Mouse (Mus musculus): ENCODE measurements around the gene Dnajc4. TPM values are rescaled to one million over a fixed set of nuclear protein-coding genes. Genes with fewer than 3 reads are reported as not detected.
"Not testable (repeated sequence)": the region's sequence is repeated elsewhere in the genome, so short reads cannot be mapped to it uniquely, and the experiment has no call there.

Gene Dnajc4
- polyA plus RNA-seq, 1 experiment from 2014 or later, result 12.7 TPM

DNA sequence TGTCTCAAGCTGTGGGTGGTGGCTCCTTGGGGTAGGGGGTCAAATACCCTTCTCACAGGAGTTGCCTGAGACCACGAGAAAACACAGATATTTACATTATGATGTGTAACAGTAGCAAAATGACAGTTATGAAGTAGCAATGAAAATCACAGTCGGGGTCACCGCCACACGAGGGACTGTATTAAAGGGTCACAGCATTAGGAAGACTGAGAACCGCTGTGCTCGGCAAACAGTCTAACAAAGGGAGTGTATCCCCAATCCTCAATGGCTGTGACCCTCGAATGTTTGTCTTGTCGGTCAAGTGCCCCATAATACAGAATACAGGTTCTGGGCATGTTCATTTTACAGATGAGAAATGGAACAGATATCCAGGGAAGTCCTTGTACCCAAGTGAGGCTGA lies 1.6 kb upstream of the Dnajc4 start:
- 86% methylated on average over 8 of the region's 8 CpGs for WGBS (ENCODE audit: insufficient replicate concordance)
- H3K27me3 ChIP-seq (replicated peaks), result no peaks in the 10 kb centered on the region
- H3K4me2 ChIP-seq, result no peak overlapping the region
- no peak for ATAC-seq
- H3K9ac ChIP-seq, result no peak overlapping the region
- peaks cover 57% of the 10 kb centered on the region for H3K4me1 ChIP-seq
- H3K27ac ChIP-seq, result peak overlapping the region; percentile 71; the same call in 1 of the 2 replicates
- H3K36me3 ChIP-seq, result peaks cover 16% of the 10 kb centered on the region
- no peaks in the 10 kb centered on the region for H3K9me3 ChIP-seq (replicated peaks)
- no peak overlapping the region for H3K4me3 ChIP-seq

DNA sequence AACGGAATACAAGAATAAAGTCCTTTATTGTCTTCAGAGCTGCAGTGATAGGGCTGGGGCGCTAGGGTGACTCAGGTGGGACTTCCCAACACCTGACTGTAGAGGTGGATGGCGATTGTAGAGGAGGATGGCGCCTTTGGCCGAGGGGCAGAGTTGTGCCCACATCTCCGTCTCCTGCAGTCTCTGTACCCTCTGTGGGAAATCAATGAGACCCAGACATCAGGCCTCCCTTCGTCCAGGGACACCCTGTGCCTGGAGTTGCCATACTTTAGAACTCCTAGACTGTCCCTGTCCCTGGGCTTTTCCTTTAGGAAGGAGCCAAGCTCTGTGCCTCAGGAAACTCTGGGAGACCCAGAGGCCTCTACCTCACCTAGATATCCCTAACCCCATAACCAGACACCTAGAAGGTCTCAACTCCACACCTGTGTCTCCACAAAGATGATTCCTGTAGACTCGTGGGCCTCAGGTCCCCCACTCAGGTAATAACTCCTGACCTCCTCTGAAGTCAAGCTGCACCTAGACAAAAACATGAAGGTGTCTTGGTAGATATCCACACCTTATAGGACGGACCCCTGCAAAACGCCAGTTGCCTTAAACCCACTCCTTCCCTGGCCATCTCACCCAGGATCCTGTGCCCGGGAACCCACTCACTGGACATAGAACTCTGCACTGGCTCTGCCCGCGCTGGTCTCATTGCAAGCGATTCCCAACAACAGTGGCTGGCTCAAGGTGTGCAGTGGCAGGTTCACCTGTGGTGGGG lies 819 bp upstream of the Dnajc4 start:
- peaks cover 58% of the 10 kb centered on the region for H3K4me1 ChIP-seq
- peak overlapping the region; percentile 74 for H3K4me3 ChIP-seq
- H3K36me3 ChIP-seq, result peaks cover 8% of the 10 kb centered on the region
- 61% methylated on average over 14 of the region's 14 CpGs for WGBS (ENCODE audit: insufficient replicate concordance)
- H3K9ac ChIP-seq, result peak overlapping the region; percentile 77
- no peaks in the 10 kb centered on the region for H3K9me3 ChIP-seq (replicated peaks)
- peak overlapping the region; percentile 71 for H3K27ac ChIP-seq
- no peak for ATAC-seq
- H3K4me2 ChIP-seq, result peak overlapping the region; percentile 98
- H3K27me3 ChIP-seq (replicated peaks), result no peaks in the 10 kb centered on the region

DNA sequence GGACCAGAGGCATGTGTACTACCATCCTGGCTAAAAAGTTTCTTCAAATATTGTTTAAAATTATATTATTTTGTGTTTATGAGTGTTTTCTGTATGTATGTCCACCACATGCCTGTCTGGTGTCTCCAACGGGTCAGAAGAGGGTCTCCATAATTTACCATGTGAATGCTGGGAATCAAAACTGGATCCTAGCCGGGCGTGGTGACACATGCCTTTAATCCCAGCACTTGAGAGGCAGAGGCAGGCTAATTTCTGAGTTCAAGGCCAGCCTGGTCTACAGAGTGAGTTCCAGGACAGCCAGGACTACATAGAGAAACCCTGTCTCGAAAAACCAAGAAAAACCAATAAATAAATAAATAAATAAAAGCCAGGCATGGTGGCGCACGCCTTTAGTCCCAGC lies 1.2 kb downstream of the Dnajc4 start:
- not testable (repeated sequence) for ATAC-seq; H3K4me3 ChIP-seq; H3K27me3 ChIP-seq (replicated peaks); H3K9me3 ChIP-seq (replicated peaks); H3K36me3 ChIP-seq; H3K4me2 ChIP-seq; H3K9ac ChIP-seq; H3K27ac ChIP-seq
- H3K4me1 ChIP-seq, result peaks cover 65% of the 10 kb centered on the region
- WGBS (ENCODE audit: insufficient replicate concordance), result 76% methylated on average over 6 of the region's 6 CpGs

DNA sequence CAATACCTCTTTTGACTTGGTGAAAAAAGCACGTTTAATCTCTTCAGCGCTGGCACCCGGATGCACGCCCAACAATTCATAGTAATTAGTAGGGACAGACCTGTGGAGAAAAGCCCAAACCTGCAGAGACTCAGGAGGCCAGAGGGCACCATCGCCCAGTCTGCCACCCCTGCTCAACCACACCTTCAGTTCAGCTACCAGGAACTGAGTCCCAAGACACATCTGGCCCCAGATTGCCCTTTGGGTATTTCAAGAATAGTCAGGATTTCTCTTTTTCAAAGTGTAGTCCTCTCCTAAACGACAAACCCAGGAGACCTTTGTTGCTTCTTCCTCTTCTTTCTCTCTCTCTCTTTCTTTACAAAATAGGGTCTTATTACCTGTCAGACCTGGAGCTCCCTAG lies 1.7 kb downstream of the Dnajc4 start:
- peaks cover 65% of the 10 kb centered on the region for H3K4me1 ChIP-seq
- 83% methylated on average over 6 of the region's 6 CpGs for WGBS (ENCODE audit: insufficient replicate concordance)

DNA sequence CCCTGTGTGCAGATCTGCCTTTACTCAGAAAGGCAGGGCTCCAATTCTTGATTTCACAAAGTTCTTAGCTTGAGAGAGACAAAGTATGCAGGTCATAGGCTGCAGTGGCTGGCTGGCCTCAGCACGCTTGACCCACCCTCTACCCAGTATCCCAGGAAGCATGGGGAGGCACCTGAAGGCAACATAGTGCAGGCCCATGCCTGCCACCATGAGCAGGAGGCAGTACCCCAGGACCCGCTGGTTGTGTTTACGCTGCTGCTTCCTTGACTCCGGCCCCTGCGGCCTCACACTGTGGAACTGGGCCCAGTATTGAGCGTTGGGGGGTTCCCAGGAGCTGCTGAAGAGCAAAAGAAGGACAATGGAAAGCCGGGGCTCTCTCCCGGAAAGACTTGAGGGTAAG lies 3.1 kb downstream of the Dnajc4 start:
- ATAC-seq, result no peak
- Histone ChIP-seq H3K9me3 (replicated peaks) (no peaks in the 10 kb centered on the region), H3K9ac (no peak overlapping the region), H3K36me3 (peaks cover 16% of the 10 kb centered on the region; the same call in 1 of the 2 replicates), H3K27me3 (replicated peaks) (no peaks in the 10 kb centered on the region), H3K27ac (no peak overlapping the region), H3K4me2 (no peak overlapping the region), H3K4me1 (peaks cover 60% of the 10 kb centered on the region), H3K4me3 (no peak overlapping the region)
- 83% methylated on average over 8 of the region's 8 CpGs for WGBS (ENCODE audit: insufficient replicate concordance)

More for the DNA sequence above, 1.7 kb downstream of the Dnajc4 start:
- H3K9me3 ChIP-seq (replicated peaks), result no peaks in the 10 kb centered on the region
- no peaks in the 10 kb centered on the region for H3K27me3 ChIP-seq (replicated peaks)
- 0 out of 2 replicates have a peak, but pooled peaks cover 4% of the 10 kb centered on the region for H3K36me3 ChIP-seq
- no peak overlapping the region for H3K27ac ChIP-seq
- no peak for ATAC-seq
- H3K9ac ChIP-seq, result no peak overlapping the region
- H3K4me3 ChIP-seq, result no peak overlapping the region
- H3K4me2 ChIP-seq, result no peak overlapping the region

DNA sequence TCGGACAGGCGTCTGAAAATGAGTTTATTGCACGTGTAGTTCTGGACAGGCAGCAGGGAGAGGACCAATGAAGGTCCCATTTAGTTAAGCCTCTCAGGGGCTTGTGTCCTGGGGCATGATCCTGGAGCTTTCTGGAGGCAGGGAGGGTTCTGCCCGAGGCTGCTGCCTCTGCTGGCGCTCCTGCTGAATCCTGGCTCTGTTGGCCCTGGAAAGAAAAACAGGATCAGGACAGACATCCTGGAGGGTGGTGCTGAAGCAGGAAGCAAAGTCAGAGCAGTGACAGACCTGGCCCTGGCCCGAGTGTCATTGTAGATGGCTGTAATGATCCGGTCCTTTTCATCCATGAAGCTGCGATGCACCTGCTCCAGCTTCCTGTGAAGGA lies 4.5 kb downstream of the Dnajc4 start:
- H3K4me1 ChIP-seq, result peaks cover 46% of the 10 kb centered on the region
- 5% methylated on average over 8 of the region's 8 CpGs for WGBS (ENCODE audit: insufficient replicate concordance)
- no peak for ATAC-seq

DNA sequence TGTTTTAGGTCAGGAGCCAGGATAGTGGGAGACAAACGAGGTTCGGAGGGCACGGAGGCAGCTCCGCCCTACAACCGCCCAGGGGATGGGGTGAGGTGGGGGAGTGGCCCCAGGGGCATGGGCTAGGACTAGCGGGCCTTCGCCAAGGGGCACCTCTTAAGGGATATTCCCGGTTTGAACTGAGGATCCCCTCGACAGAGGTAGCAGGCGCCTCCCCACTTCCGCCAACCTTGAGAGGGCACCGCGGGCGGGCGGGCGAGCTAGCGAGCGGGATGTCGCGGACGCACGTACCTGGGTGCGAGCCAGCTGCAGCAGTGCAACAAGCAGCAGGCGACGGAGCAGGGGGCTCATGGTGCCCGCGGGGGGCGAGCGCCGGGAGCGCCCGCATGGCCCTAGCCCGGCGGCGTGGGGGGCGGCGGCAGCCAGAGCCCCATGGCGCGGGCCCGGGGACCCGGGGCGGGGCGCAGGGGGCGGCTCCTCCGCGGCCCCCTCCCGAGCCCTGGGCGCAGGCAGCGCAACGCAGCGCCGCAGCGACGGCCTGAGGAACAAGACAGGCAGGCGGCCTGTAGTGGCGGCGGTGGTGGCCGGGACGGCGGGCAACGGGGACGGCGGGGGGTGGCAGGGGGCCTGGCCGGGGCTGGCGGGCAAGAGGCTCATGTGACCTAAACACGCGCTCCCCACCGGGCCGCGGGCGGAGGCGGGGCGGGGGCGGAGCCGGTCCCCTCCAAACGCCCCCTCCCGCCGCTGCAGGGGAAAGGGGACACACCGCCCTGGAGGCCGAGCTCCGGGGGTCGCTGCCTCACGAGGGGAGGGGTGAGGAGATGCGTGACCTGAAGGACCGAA lies 5.1 kb downstream of the Dnajc4 start, which contains the start of gene Vegfb:
Gene Vegfb, minus strand, starts transcription at position 591 of the 843 bp plus-strand sequence.
- peak within 1 kb of the TSS; percentile 99 for H3K4me2 ChIP-seq
- peak within 1 kb of the TSS; percentile 71 for H3K4me3 ChIP-seq
- peaks cover 46% of the 10 kb centered on the region for H3K4me1 ChIP-seq
- no peaks in the 10 kb centered on the region for H3K9me3 ChIP-seq (replicated peaks)
- WGBS (ENCODE audit: insufficient replicate concordance), result under 1% methylated on average over 84 of the region's 85 CpGs
- peak; percentile 65 for ATAC-seq
- peak within 1 kb of the TSS; percentile 87 for H3K9ac ChIP-seq
- H3K27ac ChIP-seq, result peak within 1 kb of the TSS; percentile 84
- peaks cover 35% of the 10 kb centered on the region for H3K36me3 ChIP-seq
- H3K27me3 ChIP-seq (replicated peaks), result no peaks in the 10 kb centered on the region

More for the DNA sequence above, 4.5 kb downstream of the Dnajc4 start:
- no peaks in the 10 kb centered on the region for H3K9me3 ChIP-seq (replicated peaks)
- peak overlapping the region; percentile 99 for H3K4me2 ChIP-seq
- H3K4me3 ChIP-seq, result peak overlapping the region; percentile 71
- H3K27ac ChIP-seq, result peak overlapping the region; percentile 84
- H3K27me3 ChIP-seq (replicated peaks), result no peaks in the 10 kb centered on the region
- H3K36me3 ChIP-seq, result peaks cover 29% of the 10 kb centered on the region
- H3K9ac ChIP-seq, result peak overlapping the region; percentile 87

DNA sequence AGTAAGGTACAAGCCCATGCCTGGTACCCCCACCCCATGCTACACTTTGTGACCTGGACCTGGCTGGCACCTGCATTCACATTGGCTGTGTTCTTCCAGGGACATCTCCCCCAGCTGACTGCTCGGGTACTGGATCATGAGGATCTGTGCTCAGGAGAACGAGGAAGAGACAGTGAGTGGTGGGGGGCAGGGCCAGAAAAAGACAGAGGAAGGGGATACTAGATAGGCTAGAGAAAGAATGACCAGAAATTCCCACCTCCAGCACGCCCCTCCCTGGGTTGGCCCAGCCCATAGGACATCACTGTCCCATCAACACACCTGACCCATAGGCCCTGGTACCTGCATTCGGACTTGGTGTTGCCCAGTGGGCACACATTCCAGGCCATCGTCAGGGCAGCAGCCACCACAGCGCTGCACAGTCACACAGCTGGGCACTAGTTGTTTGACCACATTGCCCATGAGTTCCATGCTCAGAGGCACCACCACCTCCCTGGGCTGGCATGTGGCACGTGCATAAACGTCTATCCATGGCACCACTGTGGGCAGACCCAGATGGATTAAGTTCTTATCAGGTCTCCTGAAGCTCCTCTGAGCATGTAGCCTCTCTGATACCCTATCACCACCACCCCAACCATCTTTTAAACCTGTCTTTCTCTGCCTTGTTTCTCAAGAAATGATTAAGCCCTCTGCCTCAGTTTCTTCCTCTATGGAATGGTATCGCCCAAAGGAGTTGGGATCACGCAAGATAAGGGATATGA lies 6.2 kb downstream of the Dnajc4 start:
- Histone ChIP-seq H3K9ac (peak overlapping the region; percentile 87), H3K27ac (peak overlapping the region; percentile 84; the same call in 1 of the 2 replicates), H3K27me3 (replicated peaks) (no peaks in the 10 kb centered on the region), H3K4me1 (peaks cover 48% of the 10 kb centered on the region), H3K9me3 (replicated peaks) (no peaks in the 10 kb centered on the region), H3K36me3 (peaks cover 39% of the 10 kb centered on the region), H3K4me2 (peak overlapping the region; percentile 99), H3K4me3 (peak overlapping the region; percentile 71)
- 59% methylated on average over 10 of the region's 10 CpGs for WGBS (ENCODE audit: insufficient replicate concordance)
- peak; percentile 47 for ATAC-seq

DNA sequence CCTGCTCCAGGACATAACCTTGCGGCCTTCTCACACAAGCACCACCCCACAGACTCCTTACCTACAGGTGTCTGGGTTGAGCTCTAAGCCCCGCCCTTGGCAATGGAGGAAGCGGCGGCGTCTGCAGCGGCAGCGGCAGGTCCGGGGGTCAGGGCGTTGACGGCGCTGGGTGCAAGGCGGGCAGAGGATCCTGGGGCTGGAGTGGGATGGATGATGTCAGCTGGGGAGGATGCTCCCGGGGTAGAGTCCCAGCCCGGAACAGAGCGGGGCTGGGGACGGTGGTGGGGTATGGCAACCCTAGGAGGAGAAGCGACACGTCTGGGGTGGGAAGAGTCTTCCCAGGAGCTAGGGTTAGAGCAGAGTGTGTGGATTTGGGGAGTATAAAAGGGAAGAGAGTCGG lies 7.1 kb downstream of the Dnajc4 start:
- Histone ChIP-seq H3K27ac (no peak overlapping the region), H3K27me3 (replicated peaks) (no peaks in the 10 kb centered on the region), H3K9me3 (replicated peaks) (no peaks in the 10 kb centered on the region), H3K4me2 (no peak overlapping the region), H3K4me3 (no peak overlapping the region), H3K9ac (no peak overlapping the region), H3K4me1 (peaks cover 52% of the 10 kb centered on the region), H3K36me3 (peaks cover 39% of the 10 kb centered on the region)
- no peak for ATAC-seq
- WGBS (ENCODE audit: insufficient replicate concordance), result 85% methylated on average over 19 of the region's 19 CpGs

DNA sequence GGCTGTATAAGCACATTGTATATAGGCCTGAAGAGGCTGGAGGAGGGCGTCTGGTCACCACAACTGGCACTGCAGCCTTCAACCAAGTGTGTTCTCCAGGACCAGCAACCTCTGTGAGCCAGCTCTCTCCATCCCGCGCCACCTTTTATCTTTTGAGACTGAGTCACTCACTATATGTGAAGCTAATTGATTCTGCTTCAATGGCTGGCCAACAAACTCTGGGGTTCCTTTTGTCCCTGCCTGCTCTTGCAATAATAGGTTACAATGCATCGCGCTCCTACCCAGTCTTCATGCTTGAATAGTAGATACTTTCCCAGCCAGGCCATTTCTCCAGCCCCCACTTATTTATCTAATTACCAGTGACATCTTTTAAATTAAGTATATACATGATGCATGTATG lies 8.8 kb downstream of the Dnajc4 start:
- H3K27ac ChIP-seq, result no peak overlapping the region
- H3K9me3 ChIP-seq (replicated peaks), result no peaks in the 10 kb centered on the region
- no peak overlapping the region for H3K9ac ChIP-seq
- H3K4me3 ChIP-seq, result no peak overlapping the region
- WGBS (ENCODE audit: insufficient replicate concordance), result 81% methylated on average over 5 of the region's 5 CpGs
- no peak overlapping the region for H3K4me2 ChIP-seq
- peaks cover 63% of the 10 kb centered on the region for H3K4me1 ChIP-seq
- no peak for ATAC-seq
- H3K27me3 ChIP-seq (replicated peaks), result no peaks in the 10 kb centered on the region
- H3K36me3 ChIP-seq, result peaks cover 39% of the 10 kb centered on the region

DNA sequence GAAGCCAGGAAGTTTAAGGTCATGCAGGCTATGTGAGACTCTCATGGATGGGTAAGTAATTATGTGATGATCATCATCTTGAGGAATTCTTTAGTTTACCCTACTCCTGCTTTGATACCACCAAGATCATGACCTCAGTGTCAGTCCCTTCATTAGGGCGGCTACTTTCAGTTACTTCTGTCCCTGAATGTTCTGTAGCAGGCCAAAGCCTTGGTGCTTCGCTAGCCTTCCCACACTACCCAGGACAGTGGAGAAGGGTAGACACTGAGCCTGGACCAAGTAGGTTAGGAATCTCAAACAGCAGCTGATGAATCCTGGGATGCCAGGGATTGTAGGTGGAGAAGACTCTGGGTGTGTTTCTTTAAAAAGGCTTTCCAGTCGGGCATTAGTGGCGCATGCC lies 10.9 kb downstream of the Dnajc4 start:
- peaks cover 61% of the 10 kb centered on the region for H3K36me3 ChIP-seq
- H3K27me3 ChIP-seq (replicated peaks), result no peaks in the 10 kb centered on the region
- H3K4me2 ChIP-seq, result peak overlapping the region; percentile 98
- ATAC-seq, result no peak
- WGBS (ENCODE audit: insufficient replicate concordance), result 86% methylated on average over 4 of the region's 4 CpGs
- peak overlapping the region; percentile 82 for H3K4me3 ChIP-seq
- peak overlapping the region; percentile 89; the same call in 1 of the 2 replicates for H3K9ac ChIP-seq
- peaks cover 65% of the 10 kb centered on the region for H3K4me1 ChIP-seq
- no peaks in the 10 kb centered on the region for H3K9me3 ChIP-seq (replicated peaks)
- H3K27ac ChIP-seq, result peak overlapping the region; percentile 94; the same call in 1 of the 2 replicates

Measured in liver, embryonic 12.5 days (tissue).